Mouse (Mus musculus) MEL (cell line): ENCODE data around the gene Gigyf1.
A peak's percentile ranks its signal among the peaks of the same experiment; 100 is the strongest.

ENCODE experiments used
- CTCF ChIP-seq, 3 experiments: IDR thresholded peaks in 2 of 3; conservative IDR thresholded peaks in 1 of 3; 2 replicates each; pipeline ENCODE4 v1.5.1; 2011 to 2012; ENCODE audit warnings: low read length in 3 of 3, low read depth in 2 of 3, mild to moderate bottlenecking in 2 of 3, improper control_type of control experiment in 1 of 3, inconsistent platforms in 1 of 3, mixed read lengths in 1 of 3, moderate library complexity in 1 of 3; ENCODE audit not compliant: control insufficient read depth in 1 of 3, insufficient read depth in 1 of 3, poor library complexity in 1 of 3, severe bottlenecking in 1 of 3
- MAX ChIP-seq: IDR thresholded peaks from 2 replicates; pipeline ENCODE4 v1.6.1; 2011; ENCODE audit warnings: low read length, improper control_type of control experiment
- NELFE ChIP-seq: IDR thresholded peaks from 2 replicates; pipeline ENCODE4 v1.6.1; 2011; ENCODE audit warnings: low read depth, low read length, improper control_type of control experiment
- POLR2A ChIP-seq, 2 experiments: IDR thresholded peaks; 2 replicates each; pipeline ENCODE4 v1.6.1; 2011 to 2012; ENCODE audit warnings: low read length in 2 of 2, mild to moderate bottlenecking in 2 of 2, control low read depth in 1 of 2, improper control_type of control experiment in 1 of 2, low read depth in 1 of 2, moderate library complexity in 1 of 2; ENCODE audit not compliant: control insufficient read depth in 1 of 2, insufficient read depth in 1 of 2, poor library complexity in 1 of 2
- POLR2AphosphoS2 ChIP-seq: IDR thresholded peaks from 2 replicates; pipeline ENCODE4 v1.6.1; 2011; ENCODE audit warnings: low read length, improper control_type of control experiment
- POLR2AphosphoS5 ChIP-seq: IDR thresholded peaks from 2 replicates; pipeline ENCODE4 v1.6.1; 2012; ENCODE audit warnings: low read depth, borderline replicate concordance, mild to moderate bottlenecking, inconsistent platforms, low read length, moderate library complexity, mixed read lengths
- SIN3A ChIP-seq: IDR thresholded peaks from 2 replicates; pipeline ENCODE4 v1.6.1; 2012; ENCODE audit warnings: low read length, improper control_type of control experiment, inconsistent platforms

- TF ChIP-seq SIN3A (no peak), CTCF (IDR thresholded peaks at IDR 0.05 in 2 of 3, conservative IDR thresholded peaks at IDR 0.05 in 1 of 3; ENCODE audit: control insufficient read depth in 1 of 3, insufficient read depth in 1 of 3, low read depth in 2 of 3, low read length in 3 of 3, poor library complexity in 1 of 3, severe bottlenecking in 1 of 3) (peak; percentile 72 to 83 (median 82)), NELFE (no peak), MAX (no peak), POLR2AphosphoS5 (no peak), POLR2A (IDR thresholded peaks at IDR 0.05; ENCODE audit: control insufficient read depth in 1 of 2, insufficient read depth in 1 of 2, low read depth in 1 of 2, low read length in 2 of 2, poor library complexity in 1 of 2) (no peak), POLR2AphosphoS2 (no peak)
These were observed 37.2 kb upstream of the Gigyf1 start for GRCm38 (mm10) chr5:137481138-137481537.
